24 mouse cellular contexts compared by ENCODE assay signal in the genomic region with DNA sequence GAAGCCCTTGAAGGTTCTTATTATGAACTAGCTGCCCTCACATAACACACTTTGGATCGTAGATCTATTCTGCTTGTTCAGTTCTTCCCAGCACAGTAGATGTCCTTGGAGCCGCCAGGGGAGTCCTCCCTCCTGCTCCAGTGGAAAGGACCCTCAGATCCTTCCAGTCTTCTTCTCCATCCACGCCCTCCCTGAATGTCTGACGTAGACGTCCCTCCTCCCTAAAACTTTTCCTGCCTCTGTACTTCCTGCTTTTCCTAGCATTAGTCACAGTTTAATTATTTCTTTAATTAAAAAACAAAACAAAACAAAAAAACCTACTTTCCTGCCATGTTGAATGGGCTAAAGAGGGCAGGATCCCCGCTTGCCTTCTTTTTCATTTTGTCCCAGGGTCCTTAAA. TPM values are rescaled to one million over a fixed set of nuclear protein-coding genes. Genes with fewer than 3 reads are reported as not detected.
A peak's percentile ranks its signal among the peaks of the same experiment; 100 is the strongest.
DNase-seq lines count a peak whose midpoint lies in the region; ATAC-seq lines count a peak whose summit lies in the region.
"Had no signal": no experiment of that assay in that cellular context is flagged by ENCODE, and none has a peak within 500 bp of the region (broad histone marks: within the 10 kb centered on the region; RNA-seq: fewer than 3 reads in every experiment).

No protein-coding gene starts in this region.

- H3K4me2 ChIP-seq in heart, embryonic 13.5 days: peak overlapping the region; percentile 57; the same call in 1 of the 2 replicates
- peak overlapping the region; percentile 14 for H3K4me2 ChIP-seq in intestine, embryonic 15.5 days (replicated peaks)
- H3K4me2 ChIP-seq in stomach, embryonic 15.5 days: peak overlapping the region; percentile 29; the same call in 1 of the 2 replicates
- H3K4me2 ChIP-seq: hindbrain, embryonic 12.5 days; limb, embryonic 12.5 days; midbrain, embryonic 12.5 days; neural tube, embryonic 13.5 days had no signal

- H3K4me3 ChIP-seq in heart, embryonic 13.5 days: no peak overlapping the region
- peak overlapping the region; percentile 27; the same call in 1 of the 2 replicates for H3K4me3 ChIP-seq in brown adipose tissue, adult 24 weeks (ENCODE audit: insufficient read depth, low read depth, low read length)
- no peak overlapping the region for H3K4me3 ChIP-seq in intestine, embryonic 15.5 days (replicated peaks)
- peak overlapping the region; percentile 15; the same call in 1 of the 2 replicates for H3K4me3 ChIP-seq in stomach, embryonic 15.5 days (replicated peaks)
- H3K4me3 ChIP-seq: forebrain, embryonic 13.5 days; hindbrain, embryonic 12.5 days; kidney, embryonic 15.5 days; limb, embryonic 12.5 days; midbrain, embryonic 12.5 days; neural tube, embryonic 13.5 days had no signal

- H3K27ac ChIP-seq in heart, embryonic 13.5 days (replicated peaks): no peak overlapping the region
- H3K27ac ChIP-seq in brown adipose tissue, adult 24 weeks (replicated peaks; ENCODE audit: low read depth, low read length): 0 out of 2 replicates have a peak overlapping the region, but pooled peaks have one; percentile 21
- H3K27ac ChIP-seq in intestine, embryonic 15.5 days: peak overlapping the region; percentile 37; the same call in 1 of the 2 replicates
- H3K27ac ChIP-seq in stomach, embryonic 15.5 days: 0 out of 2 replicates have a peak overlapping the region, but pooled peaks have one; percentile 86
- H3K27ac ChIP-seq: forebrain, embryonic 13.5 days; hindbrain, embryonic 12.5 days; hindbrain, postnatal 0 days; kidney, embryonic 15.5 days; limb, embryonic 12.5 days; midbrain, embryonic 12.5 days; neural tube, embryonic 13.5 days had no signal

- no peak for DNase-seq in heart, postnatal 4 days
- DNase-seq in left cerebral cortex, adult 8-10 months (ENCODE audit: low spot score in 2 of 2): no peak
- DNase-seq in adrenal gland, adult 8-10 months: no peak
- DNase-seq: cerebellum, adult 2 months; cerebellum, postnatal 14 days; gastrocnemius, postnatal 25 days; kidney, adult 18-20 months; kidney, postnatal 25 days had no signal

- no peaks in the 10 kb centered on the region for H3K27me3 ChIP-seq in heart, embryonic 13.5 days (replicated peaks)
- no peaks in the 10 kb centered on the region for H3K27me3 ChIP-seq in intestine, embryonic 15.5 days (replicated peaks)
- H3K27me3 ChIP-seq in stomach, embryonic 15.5 days (replicated peaks): no peaks in the 10 kb centered on the region
- H3K27me3 ChIP-seq: forebrain, embryonic 13.5 days; heart, embryonic 12.5 days; midbrain, embryonic 12.5 days; neural tube, embryonic 13.5 days had no signal

- no peaks in the 10 kb centered on the region for H3K36me3 ChIP-seq in heart, embryonic 13.5 days
- no peaks in the 10 kb centered on the region for H3K36me3 ChIP-seq in intestine, embryonic 15.5 days
- no peaks in the 10 kb centered on the region for H3K36me3 ChIP-seq in stomach, embryonic 15.5 days
- H3K36me3 ChIP-seq: heart, embryonic 12.5 days; hindbrain, embryonic 12.5 days; kidney, embryonic 15.5 days; limb, embryonic 12.5 days; midbrain, embryonic 12.5 days; neural tube, embryonic 13.5 days had no signal

- no peaks in the 10 kb centered on the region for H3K9me3 ChIP-seq in heart, embryonic 13.5 days
- no peaks in the 10 kb centered on the region for H3K9me3 ChIP-seq in intestine, embryonic 15.5 days
- H3K9me3 ChIP-seq in stomach, embryonic 15.5 days: no peaks in the 10 kb centered on the region
- H3K9me3 ChIP-seq: forebrain, embryonic 13.5 days; heart, embryonic 12.5 days; hindbrain, embryonic 12.5 days; kidney, embryonic 15.5 days; limb, embryonic 12.5 days; midbrain, embryonic 12.5 days; neural tube, embryonic 13.5 days had no signal

- H3K4me1 ChIP-seq in heart, embryonic 13.5 days: peaks cover 7% of the 10 kb centered on the region; the same call in 1 of the 2 replicates
- no peaks in the 10 kb centered on the region for H3K4me1 ChIP-seq in brown adipose tissue, adult 24 weeks (ENCODE audit: control insufficient read depth, insufficient read depth, insufficient read length, low read length)
- peaks cover 7% of the 10 kb centered on the region; the same call in 1 of the 2 replicates for H3K4me1 ChIP-seq in intestine, embryonic 15.5 days (replicated peaks)
- H3K4me1 ChIP-seq in stomach, embryonic 15.5 days: 0 out of 2 replicates have a peak, but pooled peaks cover 6% of the 10 kb centered on the region
- H3K4me1 ChIP-seq: neural tube, embryonic 13.5 days had no signal

- no peak overlapping the region for H3K9ac ChIP-seq in heart, embryonic 13.5 days
- no peak overlapping the region for H3K9ac ChIP-seq in intestine, embryonic 15.5 days
- no peak overlapping the region for H3K9ac ChIP-seq in stomach, embryonic 15.5 days
- H3K9ac ChIP-seq: forebrain, embryonic 13.5 days; hindbrain, embryonic 12.5 days; kidney, embryonic 15.5 days; limb, embryonic 12.5 days; midbrain, embryonic 12.5 days; neural tube, embryonic 13.5 days had no signal

- no peak for ATAC-seq in heart, embryonic 13.5 days (ENCODE audit: extremely low read depth, insufficient number of reproducible peaks, low FRiP score, low TSS enrichment)
- peak; percentile 35; the same call in 1 of the 2 replicates for ATAC-seq in intestine, embryonic 15.5 days
- ATAC-seq in stomach, embryonic 15.5 days (ENCODE audit: insufficient read depth, low FRiP score, low read depth): no peak
- ATAC-seq: CD4-positive, CD25-positive, alpha-beta regulatory T cell, adult 4 months; forebrain, embryonic 13.5 days; hindbrain, postnatal 0 days had no signal

- 73% methylated on average over 6 of the region's 6 CpGs for WGBS in heart, embryonic 13.5 days
- WGBS in intestine, embryonic 15.5 days: 41% methylated on average over 6 of the region's 6 CpGs
- 59% methylated on average over 6 of the region's 6 CpGs for WGBS in stomach, embryonic 15.5 days

RNA-seq across cellular contexts. Expression of a gene that starts 0.5 kb away (rescaled TPM):
- polyA plus RNA-seq in heart, embryonic 13.5 days (2015; fragmentation: Nextera tagmentation; extraction: Ambion mirVana): 27.9 and 29.4 TPM in 2 replicates
- 10 to 100 TPM; 39.0 to 41.5 TPM for total RNA-seq in heart, postnatal 4 days (2021)
- 42.2 and 47.2 TPM in 2 replicates for polyA plus RNA-seq in brown adipose tissue, adult 24 weeks (2012; ENCODE audit: insufficient read depth, insufficient read length, missing spikeins)
- polyA plus RNA-seq in intestine, embryonic 15.5 days (2015; fragmentation: Nextera tagmentation; extraction: Ambion mirVana): 76.2 and 77.3 TPM in 2 replicates
- polyA plus RNA-seq in stomach, embryonic 15.5 days (2015; fragmentation: Nextera tagmentation; extraction: Ambion mirVana): 45.3 and 46.8 TPM in 2 replicates
- 10 to 100 TPM; 42.4 to 47.2 (median 43.2) TPM for total RNA-seq in left cerebral cortex, adult 8-10 months (2022)
- total RNA-seq in adrenal gland, adult 8-10 months (2022): 10 to 100 TPM; 57.3 to 62.8 (median 61.1) TPM

RNA-seq across cellular contexts. Expression of a gene that starts 5.3 kb away (rescaled TPM):
- polyA plus RNA-seq in heart, embryonic 13.5 days (2015; fragmentation: Nextera tagmentation; extraction: Ambion mirVana): 0.11 TPM in 1 of 2 replicates, not detected in the other
- not detected for total RNA-seq in heart, postnatal 4 days (2021)
- polyA plus RNA-seq in brown adipose tissue, adult 24 weeks (2012; ENCODE audit: insufficient read depth, insufficient read length, missing spikeins): not detected in 2 replicates
- 0.83 and 1.1 TPM in 2 replicates for polyA plus RNA-seq in intestine, embryonic 15.5 days (2015; fragmentation: Nextera tagmentation; extraction: Ambion mirVana)
- 0.50 and 0.54 TPM in 2 replicates for polyA plus RNA-seq in stomach, embryonic 15.5 days (2015; fragmentation: Nextera tagmentation; extraction: Ambion mirVana)
- 1 to 10 TPM; 3.3 to 4.5 (median 4.1) TPM for total RNA-seq in left cerebral cortex, adult 8-10 months (2022)
- 1 to 10 TPM in 1 of 4 experiments, under 1 TPM in 2, not detected in 1; 0.20 to 1.0 (median 0.42) TPM for total RNA-seq in adrenal gland, adult 8-10 months (2022)
- total RNA-seq: gastrocnemius, postnatal 25 days; heart, postnatal 25 days; megakaryocyte, adult 5-6 weeks had no signal
- polyA plus RNA-seq: CD4-positive, CD25-positive, alpha-beta regulatory T cell, adult 4 months; heart, embryonic 12.5 days; liver, embryonic 11.5 days had no signal

Comparison
In these comparisons a context has a peak if more than half of its experiments do, and no peak if none do; other contexts are left out.
1. H3K4me3 ChIP-seq: peak in brown adipose tissue, adult 24 weeks (single experiment) and stomach, embryonic 15.5 days (single experiment); none in heart, embryonic 13.5 days (single experiment) and intestine, embryonic 15.5 days (single experiment).
2. Peak in every context shown above with its lines, with median percentiles within 50 percentile points of each other: H3K4me2 ChIP-seq.